Mouse (Mus musculus) heart, embryonic 11.5 days (tissue): ENCODE data around the gene Cmah. TPM values are rescaled to one million over a fixed set of nuclear protein-coding genes. Genes with fewer than 3 reads are reported as not detected.

Experiments used
- ATAC-seq: fragments of 200-750 bp; cut with Nextera tagmentation; replicated peaks from 2 replicates; pipeline ENCODE4 v1.8.0; 2017; ENCODE audit warnings: moderate library complexity; ENCODE audit not compliant: insufficient number of reproducible peaks, low FRiP score, low TSS enrichment
- H3K27ac ChIP-seq: fragments of 300-500 bp; sonication (generic); 2 replicates; pipeline ENCODE4 v1.5.1; 2014; ENCODE audit warnings: mild to moderate bottlenecking, low read depth, low read length
- H3K27me3 ChIP-seq: fragments of 300-500 bp; sonication (generic); 2 replicates; pipeline ENCODE4 v1.6.1; 2014; ENCODE audit warnings: mild to moderate bottlenecking, low read length, mixed read lengths; ENCODE audit not compliant: control insufficient read depth, insufficient read depth
- H3K36me3 ChIP-seq: fragments of 300-500 bp; sonication (generic); 2 replicates; pipeline ENCODE4 v1.6.1; 2014; ENCODE audit warnings: mild to moderate bottlenecking, low read length, moderate library complexity, mixed read lengths; ENCODE audit not compliant: control insufficient read depth, insufficient read depth
- H3K4me1 ChIP-seq: fragments of 300-500 bp; sonication (generic); 2 replicates; pipeline ENCODE4 v1.6.1; 2014; ENCODE audit warnings: low read length; ENCODE audit not compliant: control insufficient read depth, insufficient read depth
- H3K4me2 ChIP-seq: fragments of 300-500 bp; sonication (generic); 2 replicates; pipeline ENCODE4 v1.6.1; 2014; ENCODE audit warnings: mild to moderate bottlenecking, moderate library complexity
- H3K4me3 ChIP-seq: fragments of 300-500 bp; sonication (generic); 2 replicates; pipeline ENCODE4 v1.5.1; 2014; ENCODE audit warnings: low read depth, low read length
- H3K9ac ChIP-seq: fragments of 300-500 bp; sonication (generic); 2 replicates; pipeline ENCODE4 v1.6.1; 2014; ENCODE audit warnings: mild to moderate bottlenecking, low read depth, low read length, moderate library complexity
- H3K9me3 ChIP-seq: fragments of 300-500 bp; sonication (generic); replicated peaks from 2 replicates; pipeline ENCODE4 v1.6.1; 2016; ENCODE audit warnings: low read length; ENCODE audit not compliant: control insufficient read depth
- WGBS: fragments of 180-500 bp; shearing (Covaris S2); extraction: QIAGEN DNeasy Blood & Tissue Kit; methylation state at CpG from one replicate; pipeline ENCODE4 v1.1.7; 2014; ENCODE audit not compliant: insufficient replicate concordance; 5-methylcytosine and 5-hydroxymethylcytosine counted together
- polyA plus RNA-seq: library from polyadenylated mRNA; unstranded; fragments of >200 nt; fragmentation: Nextera tagmentation; extraction: Ambion mirVana; gene quantifications from 2 replicates; pipeline ENCODE4 v1.2.1, GENCODE M21; 2014

Cmah gene
- polyA plus RNA-seq, 1 experiment from 2014 or later, result 0.54 TPM

DNA sequence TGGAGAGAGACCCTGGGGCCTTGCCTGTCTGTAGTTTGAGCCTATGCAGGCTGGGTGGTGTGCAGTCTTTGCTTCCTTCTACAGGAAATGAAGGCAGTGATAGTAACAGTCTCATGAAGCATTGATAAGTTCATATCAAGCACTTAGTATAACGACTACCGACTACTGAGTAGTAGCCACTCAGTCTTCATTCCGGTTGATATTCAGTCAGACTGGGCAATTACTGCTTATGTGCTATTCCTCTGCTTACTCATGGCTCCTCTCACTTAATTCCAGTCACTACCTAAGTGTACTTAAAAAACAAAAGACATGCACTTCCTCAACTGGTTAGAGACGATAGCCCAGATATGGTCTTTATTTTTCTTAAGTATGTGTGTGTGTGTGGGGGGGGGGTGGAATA lies 129.2 kb downstream of the Cmah start:
- no peak overlapping the region for H3K4me2 ChIP-seq
- ATAC-seq, result no peak
- H3K9me3 ChIP-seq, result no peaks in the 10 kb centered on the region
- H3K27ac ChIP-seq, result no peak overlapping the region
- no peak overlapping the region for H3K9ac ChIP-seq
- no peak overlapping the region for H3K4me3 ChIP-seq
- H3K4me1 ChIP-seq, result no peaks in the 10 kb centered on the region
- no peaks in the 10 kb centered on the region for H3K36me3 ChIP-seq
- WGBS, result 61% methylated on average over 4 of the region's 4 CpGs
- no peaks in the 10 kb centered on the region for H3K27me3 ChIP-seq

DNA sequence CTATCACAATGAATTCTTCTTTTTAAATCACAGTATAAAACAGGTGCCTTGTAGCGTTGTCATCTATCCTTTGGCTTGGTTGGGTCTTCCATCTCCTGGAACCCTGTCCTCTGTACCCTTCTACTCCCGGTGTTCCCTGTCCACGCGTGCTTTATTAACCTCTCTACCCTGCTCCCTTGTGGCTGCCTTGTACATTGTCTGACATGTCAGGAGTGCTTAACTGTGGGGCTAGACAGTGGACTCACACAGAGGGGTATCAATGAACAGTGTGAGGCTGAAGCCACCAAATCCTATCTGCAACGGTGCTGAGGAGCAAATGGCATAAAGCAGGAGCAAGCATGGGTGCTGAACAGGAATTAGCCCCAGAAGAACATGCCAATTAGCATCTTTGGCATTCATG lies 133.3 kb downstream of the Cmah start:
- Histone ChIP-seq H3K36me3 (no peaks in the 10 kb centered on the region), H3K4me3 (no peak overlapping the region), H3K9ac (no peak overlapping the region), H3K27me3 (no peaks in the 10 kb centered on the region), H3K4me1 (no peaks in the 10 kb centered on the region), H3K27ac (no peak overlapping the region), H3K4me2 (no peak overlapping the region), H3K9me3 (no peaks in the 10 kb centered on the region)
- 83% methylated on average over 5 of the region's 5 CpGs for WGBS
- ATAC-seq, result no peak

DNA sequence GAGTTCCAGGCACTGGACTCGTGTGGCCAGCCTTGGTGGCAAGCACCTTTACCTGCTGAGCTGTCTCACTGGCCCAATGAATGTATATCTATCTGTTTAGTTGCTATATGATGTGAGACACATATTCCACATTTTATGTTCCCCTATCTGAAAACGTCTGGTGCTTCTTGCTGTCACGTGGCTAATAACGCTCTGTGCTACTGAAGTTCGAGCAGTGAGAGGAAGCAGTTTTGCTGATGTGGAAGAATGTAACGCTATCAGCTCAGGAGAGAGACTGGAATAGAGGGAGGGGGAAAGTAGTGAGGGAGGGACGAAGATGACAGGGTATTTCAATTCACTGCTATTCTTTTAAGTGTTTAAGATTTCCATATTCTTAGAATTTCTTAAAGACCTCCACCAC lies 136.6 kb downstream of the Cmah start:
- ATAC-seq, result no peak
- H3K27me3 ChIP-seq, result no peaks in the 10 kb centered on the region

DNA sequence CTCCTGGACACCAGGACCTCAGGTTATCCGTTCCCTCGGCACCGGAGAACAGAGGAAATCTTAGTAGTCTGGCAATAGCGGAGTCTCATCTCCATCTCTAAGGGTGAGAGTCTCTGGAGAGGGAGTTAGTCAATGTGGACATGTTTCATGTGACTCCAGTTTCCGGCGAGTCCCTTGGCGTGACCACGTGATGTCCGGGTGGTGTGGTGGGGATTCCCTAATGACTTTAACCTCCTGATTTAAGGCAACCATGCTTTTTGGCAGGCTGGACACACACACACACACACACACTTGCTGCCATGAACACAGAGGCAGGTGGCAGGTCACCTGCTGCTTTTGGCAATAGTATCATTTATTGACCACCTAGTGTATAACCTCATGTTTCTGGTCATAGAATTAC lies 138.8 kb downstream of the Cmah start:
- H3K4me2 ChIP-seq, result no peak overlapping the region
- H3K9ac ChIP-seq, result no peak overlapping the region
- no peaks in the 10 kb centered on the region for H3K36me3 ChIP-seq
- H3K9me3 ChIP-seq, result no peaks in the 10 kb centered on the region
- H3K27me3 ChIP-seq, result no peaks in the 10 kb centered on the region
- no peak overlapping the region for H3K4me3 ChIP-seq
- ATAC-seq, result no peak
- H3K27ac ChIP-seq, result no peak overlapping the region
- WGBS, result 90% methylated on average over 9 of the region's 9 CpGs
- H3K4me1 ChIP-seq, result no peaks in the 10 kb centered on the region

More for the DNA sequence above, 136.6 kb downstream of the Cmah start:
- H3K4me3 ChIP-seq, result no peak overlapping the region
- no peaks in the 10 kb centered on the region for H3K4me1 ChIP-seq
- WGBS, result 52% methylated on average over 7 of the region's 7 CpGs
- H3K9ac ChIP-seq, result no peak overlapping the region
- H3K9me3 ChIP-seq, result no peaks in the 10 kb centered on the region
- no peak overlapping the region for H3K27ac ChIP-seq
- no peaks in the 10 kb centered on the region for H3K36me3 ChIP-seq
- no peak overlapping the region for H3K4me2 ChIP-seq

DNA sequence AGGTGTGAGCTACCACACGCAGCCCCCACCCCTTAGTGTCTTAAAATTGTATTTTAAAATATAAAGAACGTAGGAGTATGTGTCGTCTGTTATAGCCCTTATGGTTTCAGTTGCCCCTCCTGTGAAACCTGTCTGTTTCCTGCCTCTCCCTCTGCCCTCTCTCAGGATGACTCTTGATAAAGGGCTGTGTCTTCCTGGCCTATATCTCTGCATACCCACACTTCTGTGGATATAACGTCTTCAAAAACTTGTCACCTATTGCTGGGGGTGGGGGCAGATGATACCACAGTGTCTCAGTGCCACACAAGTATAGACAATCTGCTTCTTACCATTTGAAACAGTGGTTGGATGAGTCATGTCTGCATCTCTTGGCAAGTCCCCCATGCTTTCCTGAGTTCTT lies 140.6 kb downstream of the Cmah start:
- no peak overlapping the region for H3K27ac ChIP-seq
- 69% methylated on average over 4 of the region's 4 CpGs for WGBS
- no peak for ATAC-seq
- H3K9ac ChIP-seq, result no peak overlapping the region
- H3K4me1 ChIP-seq, result no peaks in the 10 kb centered on the region
- no peaks in the 10 kb centered on the region for H3K27me3 ChIP-seq
- no peak overlapping the region for H3K4me2 ChIP-seq
- H3K4me3 ChIP-seq, result no peak overlapping the region
- no peaks in the 10 kb centered on the region for H3K36me3 ChIP-seq
- H3K9me3 ChIP-seq, result no peaks in the 10 kb centered on the region

DNA sequence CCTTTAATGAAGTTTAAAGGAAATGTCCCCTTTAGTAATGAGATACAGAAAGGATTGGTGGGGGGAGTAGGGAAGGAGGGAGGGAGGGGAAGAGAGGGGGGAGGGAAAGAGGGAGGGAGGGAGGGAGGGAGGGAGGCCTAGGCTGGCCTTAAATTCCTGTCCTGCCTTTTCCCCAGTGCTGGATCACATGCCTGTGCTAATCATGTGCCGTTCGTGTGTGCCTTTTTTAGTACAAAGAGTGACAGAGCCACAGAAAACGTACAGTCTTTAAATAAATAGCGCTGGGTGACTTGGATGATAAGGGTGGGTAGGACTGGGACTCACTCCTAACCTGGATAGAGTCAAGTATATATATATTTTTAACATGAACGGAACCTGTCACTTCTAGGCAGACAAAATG lies 150.4 kb downstream of the Cmah start:
- no peak overlapping the region for H3K4me3 ChIP-seq
- WGBS, result 41% methylated on average over 5 of the region's 5 CpGs
- no peak overlapping the region for H3K9ac ChIP-seq
- H3K4me2 ChIP-seq, result no peak overlapping the region; the same call in 1 of the 2 replicates
- peak overlapping the region; percentile 18 for H3K27ac ChIP-seq
- no peaks in the 10 kb centered on the region for H3K9me3 ChIP-seq
- no peaks in the 10 kb centered on the region for H3K27me3 ChIP-seq
- no peaks in the 10 kb centered on the region for H3K36me3 ChIP-seq
- ATAC-seq, result no peak
- no peaks in the 10 kb centered on the region for H3K4me1 ChIP-seq

DNA sequence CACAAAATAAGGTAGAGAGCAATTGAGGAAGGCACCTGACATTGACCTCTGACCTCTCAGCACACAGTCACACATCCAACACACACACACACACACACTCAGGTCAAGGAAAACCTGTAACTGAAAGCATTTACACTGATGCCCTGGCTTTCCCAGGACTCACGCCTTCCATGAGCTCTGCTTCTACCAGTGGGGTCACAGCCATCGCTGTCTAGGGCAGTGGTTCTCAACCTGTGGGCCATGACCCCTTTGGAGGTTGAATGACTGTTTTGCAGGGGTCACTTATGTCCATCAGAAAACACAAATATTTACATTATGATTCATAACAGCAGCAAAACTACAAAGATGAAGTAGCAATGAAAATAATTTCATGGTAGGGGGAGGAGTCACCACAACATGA lies 152.3 kb downstream of the Cmah start:
- no peak overlapping the region for H3K27ac ChIP-seq
- no peaks in the 10 kb centered on the region for H3K9me3 ChIP-seq
- 88% methylated on average over 2 of the region's 2 CpGs for WGBS
- no peaks in the 10 kb centered on the region for H3K36me3 ChIP-seq
- no peaks in the 10 kb centered on the region for H3K27me3 ChIP-seq
- no peak overlapping the region for H3K9ac ChIP-seq
- H3K4me2 ChIP-seq, result no peak overlapping the region
- H3K4me1 ChIP-seq, result no peaks in the 10 kb centered on the region
- ATAC-seq, result no peak
- H3K4me3 ChIP-seq, result no peak overlapping the region

DNA sequence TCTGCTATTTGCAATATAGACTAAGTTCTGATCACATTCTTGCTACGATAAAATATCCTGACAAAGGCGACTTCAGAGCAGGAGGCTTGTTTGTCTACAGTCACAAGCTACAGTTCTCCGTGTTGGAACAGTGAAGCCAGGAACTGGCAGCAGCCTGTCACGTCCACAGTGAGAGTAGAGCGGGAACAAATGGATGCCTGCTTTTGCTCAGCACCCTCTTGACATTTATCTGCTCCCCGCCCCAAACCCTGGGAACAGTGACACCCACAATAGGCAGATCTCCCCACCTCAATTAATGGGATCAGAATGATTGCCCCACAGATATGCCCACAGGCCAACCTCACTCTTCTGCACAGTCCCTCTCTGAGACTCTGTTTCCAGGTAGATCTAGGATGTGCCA lies 153.6 kb downstream of the Cmah start:
- H3K4me1 ChIP-seq, result no peaks in the 10 kb centered on the region
- no peaks in the 10 kb centered on the region for H3K27me3 ChIP-seq
- ATAC-seq, result no peak
- H3K9ac ChIP-seq, result 0 out of 2 replicates have a peak overlapping the region, but pooled peaks have one; percentile 22
- H3K36me3 ChIP-seq, result no peaks in the 10 kb centered on the region
- no peaks in the 10 kb centered on the region for H3K9me3 ChIP-seq
- no peak overlapping the region for H3K4me3 ChIP-seq
- 44% methylated on average over 6 of the region's 6 CpGs for WGBS
- H3K4me2 ChIP-seq, result no peak overlapping the region
- 0 out of 2 replicates have a peak overlapping the region, but pooled peaks have one; percentile 3 for H3K27ac ChIP-seq

DNA sequence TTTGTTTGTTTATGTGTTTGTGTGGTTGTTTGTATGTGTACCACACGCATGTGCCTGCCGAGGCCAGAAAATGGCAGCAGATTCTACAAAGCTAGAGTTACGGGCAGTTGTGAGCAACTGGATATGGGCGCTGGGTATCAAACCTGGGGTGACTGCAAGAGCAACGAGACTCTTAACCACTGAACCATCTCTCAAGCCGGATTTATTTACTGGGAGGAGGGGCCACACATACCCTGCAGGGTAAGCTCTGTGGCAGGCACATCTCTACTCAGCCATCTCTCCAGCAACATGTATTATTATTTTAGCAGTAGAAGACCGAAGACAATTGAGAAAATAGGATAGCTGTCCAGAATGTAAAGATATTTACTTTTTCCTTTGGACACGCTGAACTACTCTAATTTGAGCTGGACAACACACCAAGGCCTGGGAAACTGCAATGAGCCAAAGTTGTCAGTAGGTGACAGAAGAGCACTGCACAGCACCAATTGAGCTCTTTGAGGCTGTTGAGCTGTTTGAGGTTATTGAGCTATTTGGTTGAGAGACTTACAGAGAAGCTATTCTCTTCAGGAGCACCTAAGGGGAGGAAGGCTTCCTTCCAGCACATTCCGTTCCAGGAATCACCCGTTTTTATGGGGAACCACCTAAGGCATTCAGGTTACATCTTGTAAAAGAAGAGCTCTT lies 154.6 kb downstream of the Cmah start:
- ATAC-seq, result no peak; the same call in 1 of the 2 replicates

More for the DNA sequence above, 154.6 kb downstream of the Cmah start:
- Histone ChIP-seq H3K9me3 (no peaks in the 10 kb centered on the region), H3K4me2 (no peak overlapping the region), H3K36me3 (no peaks in the 10 kb centered on the region), H3K4me1 (no peaks in the 10 kb centered on the region), H3K9ac (no peak overlapping the region), H3K4me3 (no peak overlapping the region), H3K27me3 (no peaks in the 10 kb centered on the region), H3K27ac (no peak overlapping the region)
- WGBS, result 60% methylated on average over 10 of the region's 10 CpGs
